Mouse (Mus musculus): ENCODE measurements around the gene Tstd3. TPM values are rescaled to one million over a fixed set of nuclear protein-coding genes. Genes with fewer than 3 reads are reported as not detected.

Gene Tstd3
- polyA plus RNA-seq, 1 experiment, result 0.88 TPM

DNA sequence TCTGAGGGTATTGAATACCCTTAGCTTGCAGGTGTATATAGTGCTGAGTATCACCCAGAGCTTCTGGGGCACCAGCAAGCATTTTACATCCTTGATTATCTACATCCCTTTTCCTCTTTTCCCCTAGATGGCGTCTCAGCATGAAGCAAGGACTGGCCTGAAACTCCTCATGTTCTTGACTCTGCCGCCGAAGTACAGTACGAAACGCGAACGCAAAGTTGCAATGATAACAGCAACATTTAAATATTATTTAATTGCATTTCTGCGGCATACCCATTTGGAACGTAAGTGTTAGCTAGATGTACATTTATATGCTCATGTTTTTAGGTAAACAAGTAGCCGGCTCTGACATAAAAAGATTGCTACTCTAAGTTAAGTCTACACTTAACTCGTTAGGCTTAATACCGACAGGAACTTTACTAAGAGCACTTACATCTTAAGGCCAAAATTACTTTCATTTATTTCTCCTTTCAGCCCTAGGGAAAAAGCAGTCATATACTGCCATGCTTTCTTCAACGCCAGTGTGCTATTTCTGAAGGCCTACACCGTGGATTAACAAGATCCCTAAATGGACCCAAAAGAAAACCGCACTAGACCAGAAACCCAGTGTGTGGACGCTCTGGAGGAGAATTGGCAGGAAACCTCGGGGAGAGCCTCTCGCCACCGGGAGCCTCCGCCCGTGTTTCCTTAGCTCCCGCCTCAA is 39.9 kb downstream of the Tstd3 start:
- Histone ChIP-seq H3K4me1 (replicated peaks; ENCODE audit: control insufficient read depth, insufficient read depth, low read length) (peaks cover 2% of the 10 kb centered on the region), H3K27ac (ENCODE audit: control insufficient read depth, insufficient read depth, low read length) (no peak overlapping the region), H3K4me3 (ENCODE audit: control insufficient read depth, insufficient read depth, low read length) (peak overlapping the region; percentile 68), H3K27me3 (ENCODE audit: control insufficient read depth, insufficient read depth, low read length) (no peaks in the 10 kb centered on the region), H3K36me3 (ENCODE audit: control insufficient read depth, insufficient read depth, low read length) (no peaks in the 10 kb centered on the region)
- DNase-seq, result peak; percentile 44
- TF ChIP-seq CTCF (IDR thresholded peaks at IDR 0.05; ENCODE audit: borderline replicate concordance, control insufficient read depth, extremely low read depth, insufficient read depth, low read length, poor library complexity) (no peak), POLR2A (IDR thresholded peaks at IDR 0.05; ENCODE audit: control insufficient read depth, extremely low read depth, insufficient read depth, low read length, poor library complexity) (no peak)
- WGBS, result under 1% methylated on average over 22 of the region's 22 CpGs

GRCm38 (mm10) chr4:21722752-21723334 is 44.2 kb downstream of the Tstd3 start:
- Histone ChIP-seq H3K27ac (ENCODE audit: control insufficient read depth, insufficient read depth, low read length) (no peak overlapping the region), H3K27me3 (ENCODE audit: control insufficient read depth, insufficient read depth, low read length) (no peaks in the 10 kb centered on the region), H3K36me3 (ENCODE audit: control insufficient read depth, insufficient read depth, low read length) (no peaks in the 10 kb centered on the region), H3K4me1 (replicated peaks; ENCODE audit: control insufficient read depth, insufficient read depth, low read length) (no peaks in the 10 kb centered on the region), H3K4me3 (ENCODE audit: control insufficient read depth, insufficient read depth, low read length) (no peak overlapping the region)
- TF ChIP-seq CTCF (IDR thresholded peaks at IDR 0.05; ENCODE audit: borderline replicate concordance, control insufficient read depth, extremely low read depth, insufficient read depth, low read length, poor library complexity) (no peak), POLR2A (IDR thresholded peaks at IDR 0.05; ENCODE audit: control insufficient read depth, extremely low read depth, insufficient read depth, low read length, poor library complexity) (no peak)
- no peak for DNase-seq
- 75% methylated on average over 7 of the region's 7 CpGs for WGBS

DNA sequence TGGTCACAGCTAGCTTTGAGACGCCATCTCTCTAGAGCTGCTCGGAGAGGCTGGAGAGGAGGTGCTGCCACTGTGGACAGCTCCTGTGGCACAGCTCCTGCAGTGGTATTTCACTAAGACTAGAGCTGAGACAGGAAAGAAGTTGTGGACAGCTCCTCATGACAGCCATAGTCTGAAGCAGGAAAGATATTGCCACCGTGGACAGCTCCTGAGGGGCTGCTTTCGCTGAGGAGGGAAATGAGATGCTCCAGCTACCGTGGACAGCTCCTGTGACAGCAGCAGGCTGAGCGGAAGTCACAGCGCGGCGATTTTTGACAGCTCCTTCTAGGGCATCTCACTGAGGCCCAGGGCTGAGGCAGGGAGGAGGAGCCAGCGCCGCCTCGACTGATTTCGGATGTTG is 54.9 kb downstream of the Tstd3 start:
- H3K27ac ChIP-seq (ENCODE audit: control insufficient read depth, insufficient read depth, low read length), result no peak overlapping the region
- WGBS, result 4% methylated on average over 13 of the region's 13 CpGs
- H3K4me3 ChIP-seq (ENCODE audit: control insufficient read depth, insufficient read depth, low read length), result no peak overlapping the region
- DNase-seq, result peak; percentile 57
- TF ChIP-seq CTCF (IDR thresholded peaks at IDR 0.05; ENCODE audit: borderline replicate concordance, control insufficient read depth, extremely low read depth, insufficient read depth, low read length, poor library complexity), result no peak
- no peak for TF ChIP-seq POLR2A (IDR thresholded peaks at IDR 0.05; ENCODE audit: control insufficient read depth, extremely low read depth, insufficient read depth, low read length, poor library complexity)
- no peaks in the 10 kb centered on the region for H3K4me1 ChIP-seq (replicated peaks; ENCODE audit: control insufficient read depth, insufficient read depth, low read length)
- H3K27me3 ChIP-seq (ENCODE audit: control insufficient read depth, insufficient read depth, low read length), result no peaks in the 10 kb centered on the region
- no peaks in the 10 kb centered on the region for H3K36me3 ChIP-seq (ENCODE audit: control insufficient read depth, insufficient read depth, low read length)

Other genes starting within 250 kb of the Tstd3 start
- not detected in 2 replicates for gene Prdm13, start 81.2 kb downstream of the Tstd3 start, polyA plus RNA-seq (2012; rRNA removed)
- gene Ccnc, start 39.5 kb downstream of the Tstd3 start, polyA plus RNA-seq (2012; rRNA removed), result 5.0 and 6.6 TPM in 2 replicates
- gene Usp45, start 56 bp downstream of the Tstd3 start, polyA plus RNA-seq (2012; rRNA removed), result 5.6 and 5.8 TPM in 2 replicates
- gene Pnisr, start 80.4 kb upstream of the Tstd3 start, polyA plus RNA-seq (2012; rRNA removed), result 122 TPM in 2 replicates
- 2.2 and 3.2 TPM in 2 replicates for gene Coq3, start 112.5 kb upstream of the Tstd3 start, polyA plus RNA-seq (2012; rRNA removed)
- gene Faxc, start 164.1 kb upstream of the Tstd3 start, polyA plus RNA-seq (2012; rRNA removed), result 0.33 and 0.40 TPM in 2 replicates

Data from thymus, adult 2 months (tissue).